Mouse (Mus musculus) spleen, postnatal 4 days (tissue): Measurements from ENCODE around the gene Haus7.
"Not testable (repeated sequence)": the region's sequence is repeated elsewhere in the genome, so short reads cannot be mapped to it uniquely, and the experiment has no call there.

Experiments
- DNase-seq, 2 experiments: peaks; one replicate each; pipeline ENCODE4 v3.0.0; 2022; ENCODE audit warnings: low spot score in 2 of 2

Gene Haus7

GRCm38 (mm10) chrX:73467446-73468241 lies 8.8 kb upstream of the Haus7 start:
- DNase-seq, result no peak

GRCm38 (mm10) chrX:73465483-73466186 lies 6.8 kb upstream of the Haus7 start:
- no peak for DNase-seq

- no peak for DNase-seq
Observed at GRCm38 (mm10) chrX:73460792-73461191, 1.9 kb upstream of the Haus7 start.

GRCm38 (mm10) chrX:73451949-73452348 lies 6.9 kb downstream of the Haus7 start:
- DNase-seq, result peak; percentile 50 to 82

- DNase-seq, result no peak
Observed at GRCm38 (mm10) chrX:73441428-73441827, 17.4 kb downstream of the Haus7 start.

GRCm38 (mm10) chrX:73435252-73435651 lies 23.6 kb downstream of the Haus7 start, which contains the start of gene Trex2:
Gene Trex2, minus strand, starts transcription at chrX:73435344.
- DNase-seq, result no peak

- DNase-seq, result no peak
Observed at GRCm38 (mm10) chrX:73432850-73433249, 26.0 kb downstream of the Haus7 start.

GRCm38 (mm10) chrX:73430036-73430435 lies 28.8 kb downstream of the Haus7 start:
- DNase-seq, result no peak

GRCm38 (mm10) chrX:73412767-73413166 lies 46.1 kb downstream of the Haus7 start:
- no peak for DNase-seq

GRCm38 (mm10) chrX:73410880-73411517 lies 47.8 kb downstream of the Haus7 start, which contains the start of gene Zfp92:
Gene Zfp92, plus strand, starts transcription at chrX:73411096.
- DNase-seq, result no peak

- no peak for DNase-seq
Observed at GRCm38 (mm10) chrX:73401616-73402015, 57.2 kb downstream of the Haus7 start.

GRCm38 (mm10) chrX:73400951-73401350 lies 57.9 kb downstream of the Haus7 start:
- DNase-seq, result no peak

GRCm38 (mm10) chrX:73398636-73399035 lies 60.2 kb downstream of the Haus7 start, which contains the start of gene Gm18336:
Gene Gm18336, minus strand, starts transcription at chrX:73398736.
- DNase-seq, result not testable (repeated sequence)

GRCm38 (mm10) chrX:73396446-73396845 lies 62.4 kb downstream of the Haus7 start:
- DNase-seq, result no peak

- no peak for DNase-seq
Observed at GRCm38 (mm10) chrX:73391481-73391880, 67.4 kb downstream of the Haus7 start.
